Mouse (Mus musculus) olfactory bulb, adult 2 months (tissue): ENCODE measurements at regions not wholly inside any gene's neighbourhood (a gene's known extent, or its start where the extent isn't known, plus 50 kb on each side); places are given as distances from the start of the nearest gene placed in this dataset.
A peak's percentile ranks its signal among the peaks of the same experiment; 100 is the strongest.

Experiments used
- H3K27ac ChIP-seq: fragments of 200-500 bp; 2 replicates; pipeline ENCODE4 v1.5.1; 2012; ENCODE audit warnings: low read depth, low read length; ENCODE audit not compliant: insufficient read depth
- H3K4me1 ChIP-seq: fragments of 200-500 bp; 2 replicates; pipeline ENCODE4 v1.6.1; 2012; ENCODE audit warnings: low read length; ENCODE audit not compliant: control insufficient read depth, insufficient read depth
- H3K4me3 ChIP-seq: fragments of 200-500 bp; 2 replicates; pipeline ENCODE4 v1.5.1; 2012; ENCODE audit warnings: mild to moderate bottlenecking, low read depth, low read length, moderate library complexity; ENCODE audit not compliant: insufficient read depth
- CTCF ChIP-seq: fragments of 200-500 bp; IDR thresholded peaks from 2 replicates; pipeline ENCODE4 v1.5.1; 2012; ENCODE audit warnings: low read depth, mild to moderate bottlenecking, low read length, moderate library complexity; ENCODE audit not compliant: insufficient read depth
- POLR2A ChIP-seq: fragments of 200-500 bp; IDR thresholded peaks from 2 replicates; pipeline ENCODE4 v1.6.1; 2012; ENCODE audit warnings: mild to moderate bottlenecking, low read depth, low read length, moderate library complexity; ENCODE audit not compliant: insufficient read depth
- WGBS: fragments of 180-500 bp; shearing (Covaris S2); methylation state at CpG from one replicate; pipeline ENCODE4 v1.1.7; 2018; 5-methylcytosine and 5-hydroxymethylcytosine counted together

- no peak overlapping the region for H3K4me3 ChIP-seq
- H3K27ac ChIP-seq, result no peak overlapping the region
- TF ChIP-seq POLR2A, result no peak
- TF ChIP-seq CTCF, result no peak
- H3K4me1 ChIP-seq, result peaks cover 8% of the 10 kb centered on the region
- 42% methylated on average over 14 of the region's 14 CpGs for WGBS
Observed at GRCm38 (mm10) chr17:66246031-66246534, 122.8 kb downstream of the Ddx11 start.

GRCm38 (mm10) chr17:66251495-66251894 is 128.2 kb downstream of the Ddx11 start:
- WGBS, result 100% methylated on average over 2 of the region's 2 CpGs
- Histone ChIP-seq H3K4me1 (0 out of 2 replicates have a peak, but pooled peaks cover under 1% of the 10 kb centered on the region), H3K27ac (no peak overlapping the region), H3K4me3 (no peak overlapping the region)
- TF ChIP-seq CTCF (no peak), POLR2A (no peak)

GRCm38 (mm10) chr17:66252926-66253325 is 129.6 kb downstream of the Ddx11 start:
- H3K27ac ChIP-seq, result no peak overlapping the region
- TF ChIP-seq POLR2A, result no peak
- TF ChIP-seq CTCF, result no peak
- H3K4me1 ChIP-seq, result no peaks in the 10 kb centered on the region
- no peak overlapping the region for H3K4me3 ChIP-seq
- 93% methylated on average over 6 of the region's 6 CpGs for WGBS

- no peak for TF ChIP-seq POLR2A
- no peak for TF ChIP-seq CTCF
- no peak overlapping the region for H3K27ac ChIP-seq
- WGBS, result 54% methylated on average over 8 of the region's 8 CpGs
- H3K4me3 ChIP-seq, result no peak overlapping the region
- no peaks in the 10 kb centered on the region; the same call in 1 of the 2 replicates for H3K4me1 ChIP-seq
Observed at GRCm38 (mm10) chr17:66259697-66260096, 136.4 kb downstream of the Ddx11 start.

- Histone ChIP-seq H3K27ac (no peak overlapping the region), H3K4me1 (peaks cover 5% of the 10 kb centered on the region; the same call in 1 of the 2 replicates), H3K4me3 (no peak overlapping the region)
- no peak for TF ChIP-seq CTCF
- TF ChIP-seq POLR2A, result no peak
- WGBS, result 87% methylated on average over 4 of the region's 4 CpGs
Observed at GRCm38 (mm10) chr17:66262681-66263240, 139.4 kb downstream of the Ddx11 start.

GRCm38 (mm10) chr17:66263405-66263804 is 140.1 kb downstream of the Ddx11 start:
- 94% methylated on average over 4 of the region's 4 CpGs for WGBS
- TF ChIP-seq POLR2A (no peak), CTCF (no peak)
- Histone ChIP-seq H3K4me1 (peaks cover 11% of the 10 kb centered on the region), H3K27ac (no peak overlapping the region), H3K4me3 (no peak overlapping the region)

- WGBS, result 79% methylated on average over 5 of the region's 5 CpGs
Observed at GRCm38 (mm10) chr17:66266803-66267202, 143.5 kb downstream of the Ddx11 start.

GRCm38 (mm10) chr17:66267831-66268230 is 144.5 kb downstream of the Ddx11 start:
- Histone ChIP-seq H3K4me3 (no peak overlapping the region), H3K4me1 (peaks cover 28% of the 10 kb centered on the region), H3K27ac (no peak overlapping the region)
- 67% methylated on average over 6 of the region's 6 CpGs for WGBS
- TF ChIP-seq CTCF (no peak), POLR2A (no peak)

More at GRCm38 (mm10) chr17:66266803-66267202, 143.5 kb downstream of the Ddx11 start:
- H3K4me3 ChIP-seq, result no peak overlapping the region
- peaks cover 27% of the 10 kb centered on the region for H3K4me1 ChIP-seq
- no peak overlapping the region for H3K27ac ChIP-seq
- TF ChIP-seq POLR2A, result no peak

GRCm38 (mm10) chr17:66269567-66269966 is 146.2 kb downstream of the Ddx11 start:
- H3K4me3 ChIP-seq, result no peak overlapping the region
- WGBS, result 33% methylated on average over 6 of the region's 6 CpGs
- H3K4me1 ChIP-seq, result peaks cover 28% of the 10 kb centered on the region
- peak overlapping the region; percentile 70 for H3K27ac ChIP-seq
- TF ChIP-seq POLR2A (no peak), CTCF (no peak)
